Mouse (Mus musculus): ENCODE measurements at regions not wholly inside any gene's neighbourhood (a gene's known extent, or its start where the extent isn't known, plus 50 kb on each side); places are given as distances from the start of the nearest gene placed in this dataset.

DNA sequence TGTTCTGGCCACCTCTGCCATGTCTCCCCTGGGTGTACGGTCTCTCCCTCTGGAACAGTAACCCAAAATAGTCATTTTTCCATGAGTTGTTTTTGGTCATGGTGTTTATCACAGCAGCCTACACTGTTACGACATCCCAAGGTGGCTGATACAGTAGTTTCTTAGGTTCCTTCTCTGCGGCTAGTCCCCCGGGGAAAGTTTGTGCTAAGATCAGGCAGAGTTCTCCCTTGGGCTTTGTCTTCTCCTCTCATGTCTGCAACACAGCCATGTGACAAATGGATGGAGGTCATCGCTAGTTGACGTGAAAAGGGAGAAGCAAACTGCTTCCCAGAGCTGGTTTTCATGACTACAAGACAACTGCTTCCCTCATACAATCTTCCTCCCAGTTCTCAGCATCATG is 56.9 kb upstream of the Serp2 start:
- H3K36me3 ChIP-seq, result no peaks in the 10 kb centered on the region
- H3K9ac ChIP-seq, result no peak overlapping the region
- H3K4me1 ChIP-seq, result peaks cover 19% of the 10 kb centered on the region
- no peak for ATAC-seq (ENCODE audit: insufficient number of reproducible peaks, insufficient read depth, low FRiP score, low TSS enrichment)
- H3K27ac ChIP-seq, result no peak overlapping the region
- no peak overlapping the region for H3K4me2 ChIP-seq (replicated peaks)
- 91% methylated on average over 6 of the region's 6 CpGs for WGBS
- no peak overlapping the region for H3K4me3 ChIP-seq
- no peaks in the 10 kb centered on the region for H3K27me3 ChIP-seq
- no peaks in the 10 kb centered on the region for H3K9me3 ChIP-seq

DNA sequence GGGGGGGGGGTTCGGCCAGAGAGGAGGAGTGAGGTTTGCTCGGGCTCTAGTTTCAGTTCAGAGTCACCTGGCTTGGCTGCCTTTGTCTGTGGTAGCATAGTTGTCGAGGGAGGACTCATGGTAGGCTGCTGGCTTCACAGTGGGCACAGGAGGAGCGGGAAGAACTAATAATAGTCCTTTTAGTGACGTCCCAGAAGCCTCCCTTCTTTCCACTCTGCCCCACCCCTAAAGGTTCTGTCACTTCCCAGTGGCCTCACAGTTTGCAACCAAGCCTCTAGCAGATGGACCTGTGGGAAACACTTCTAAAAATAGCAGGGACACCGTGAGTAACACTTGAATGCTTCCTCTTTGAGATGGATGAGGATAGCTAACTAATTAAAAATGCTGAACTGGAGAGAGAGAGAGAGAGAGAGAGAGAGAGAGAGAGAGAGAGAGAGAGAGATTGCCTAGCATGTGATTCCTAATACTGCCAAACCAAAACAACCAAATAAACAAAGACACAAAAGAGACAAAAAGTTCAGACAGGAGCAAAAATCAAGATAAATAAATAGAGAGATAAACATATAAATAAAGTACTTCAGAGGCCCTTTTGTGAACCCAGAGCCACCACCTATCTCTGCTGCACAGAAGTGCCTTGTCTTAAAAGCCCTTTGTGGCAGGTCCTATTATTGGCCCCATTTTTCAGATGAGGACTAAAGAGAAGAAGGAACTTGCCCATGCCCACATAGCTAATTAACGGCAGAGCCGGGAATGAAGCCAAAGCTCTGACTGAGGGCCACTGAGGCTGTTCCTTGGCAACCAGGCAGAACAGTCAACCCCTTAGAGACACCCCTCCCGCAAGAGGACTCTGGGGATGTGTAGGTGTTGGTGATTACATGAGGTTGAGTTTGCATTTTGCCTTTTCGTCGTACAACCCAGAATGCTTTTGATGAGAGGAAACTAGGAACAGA is 54.0 kb upstream of the Serp2 start:
- no peak overlapping the region for H3K4me3 ChIP-seq
- 45% methylated on average over 11 of the region's 11 CpGs for WGBS
- H3K4me1 ChIP-seq, result peaks cover 12% of the 10 kb centered on the region
- no peaks in the 10 kb centered on the region for H3K36me3 ChIP-seq
- no peak overlapping the region for H3K4me2 ChIP-seq (replicated peaks)
- no peaks in the 10 kb centered on the region for H3K27me3 ChIP-seq
- no peak for ATAC-seq (ENCODE audit: insufficient number of reproducible peaks, insufficient read depth, low FRiP score, low TSS enrichment)
- no peaks in the 10 kb centered on the region for H3K9me3 ChIP-seq
- H3K27ac ChIP-seq, result no peak overlapping the region
- H3K9ac ChIP-seq, result no peak overlapping the region

All from embryonic facial prominence, embryonic 12.5 days (tissue).